Mouse (Mus musculus): ENCODE measurements around the gene Ppid. TPM values are rescaled to one million over a fixed set of nuclear protein-coding genes. Genes with fewer than 3 reads are reported as not detected.

The Ppid gene
- 246 and 268 TPM in 2 replicates for polyA plus RNA-seq (2014; fragmentation: Nextera tagmentation; extraction: Ambion mirVana)

- H3K9ac ChIP-seq (replicated peaks; ENCODE audit: low read length): peak within 1 kb of the TSS; percentile 89
- peak within 1 kb of the TSS; percentile 80 for H3K4me3 ChIP-seq (ENCODE audit: low read depth, low read length)
- DNase-seq (ENCODE audit: low spot score): peak; percentile 90
These were observed at the start of gene Ppid for GRCm38 (mm10) chr3:79590863-79591792. Gene Ppid (plus strand): TSS chr3:79591342.

GRCm38 (mm10) chr3:79542585-79542984 is 48.6 kb upstream of the Ppid start:
- Histone ChIP-seq H3K27me3 (ENCODE audit: control insufficient read depth, insufficient read depth, low read length) (no peaks in the 10 kb centered on the region), H3K9ac (replicated peaks; ENCODE audit: low read length) (no peak overlapping the region), H3K27ac (replicated peaks; ENCODE audit: low read depth, low read length) (no peak overlapping the region), H3K9me3 (replicated peaks; ENCODE audit: control insufficient read depth, low read length) (no peaks in the 10 kb centered on the region), H3K4me1 (ENCODE audit: control insufficient read depth, insufficient read depth, low read length) (no peaks in the 10 kb centered on the region), H3K36me3 (replicated peaks; ENCODE audit: control insufficient read depth, insufficient read depth, low read depth, low read length) (no peaks in the 10 kb centered on the region), H3K4me2 (ENCODE audit: low read depth, low read length) (no peak overlapping the region), H3K4me3 (ENCODE audit: low read depth, low read length) (no peak overlapping the region)
- DNase-seq (ENCODE audit: low spot score) (no peak), ATAC-seq (replicated peaks; ENCODE audit: insufficient number of reproducible peaks, low FRiP score, low TSS enrichment, low read depth) (no peak)
- WGBS: 41% methylated on average over 6 of the region's 6 CpGs

More at GRCm38 (mm10) chr3:79590863-79591792, at the start of gene Ppid:
- peak within 1 kb of the TSS; percentile 81 for H3K27ac ChIP-seq (replicated peaks; ENCODE audit: low read depth, low read length)
- H3K4me2 ChIP-seq (ENCODE audit: low read depth, low read length): peak within 1 kb of the TSS; percentile 59
- H3K36me3 ChIP-seq (replicated peaks; ENCODE audit: control insufficient read depth, insufficient read depth, low read depth, low read length): no peaks in the 10 kb centered on the region
- 3% methylated on average over 63 of the region's 63 CpGs for WGBS
- H3K27me3 ChIP-seq (ENCODE audit: control insufficient read depth, insufficient read depth, low read length): no peaks in the 10 kb centered on the region
- H3K9me3 ChIP-seq (replicated peaks; ENCODE audit: control insufficient read depth, low read length): no peaks in the 10 kb centered on the region
- peak; percentile 83 for ATAC-seq (replicated peaks; ENCODE audit: insufficient number of reproducible peaks, low FRiP score, low TSS enrichment, low read depth)
- no peaks in the 10 kb centered on the region for H3K4me1 ChIP-seq (ENCODE audit: control insufficient read depth, insufficient read depth, low read length)

GRCm38 (mm10) chr3:79548681-79549437 is 42.3 kb upstream of the Ppid start:
- H3K36me3 ChIP-seq (replicated peaks; ENCODE audit: control insufficient read depth, insufficient read depth, low read depth, low read length): no peaks in the 10 kb centered on the region
- no peak for ATAC-seq (replicated peaks; ENCODE audit: insufficient number of reproducible peaks, low FRiP score, low TSS enrichment, low read depth)
- H3K4me2 ChIP-seq (ENCODE audit: low read depth, low read length): no peak overlapping the region
- 83% methylated on average over 17 of the region's 17 CpGs for WGBS
- no peak for DNase-seq (ENCODE audit: low spot score)
- H3K9me3 ChIP-seq (replicated peaks; ENCODE audit: control insufficient read depth, low read length): no peaks in the 10 kb centered on the region
- no peak overlapping the region for H3K4me3 ChIP-seq (ENCODE audit: low read depth, low read length)
- H3K4me1 ChIP-seq (ENCODE audit: control insufficient read depth, insufficient read depth, low read length): no peaks in the 10 kb centered on the region
- no peak overlapping the region for H3K9ac ChIP-seq (replicated peaks; ENCODE audit: low read length)
- no peak overlapping the region for H3K27ac ChIP-seq (replicated peaks; ENCODE audit: low read depth, low read length)
- no peaks in the 10 kb centered on the region for H3K27me3 ChIP-seq (ENCODE audit: control insufficient read depth, insufficient read depth, low read length)

DNA sequence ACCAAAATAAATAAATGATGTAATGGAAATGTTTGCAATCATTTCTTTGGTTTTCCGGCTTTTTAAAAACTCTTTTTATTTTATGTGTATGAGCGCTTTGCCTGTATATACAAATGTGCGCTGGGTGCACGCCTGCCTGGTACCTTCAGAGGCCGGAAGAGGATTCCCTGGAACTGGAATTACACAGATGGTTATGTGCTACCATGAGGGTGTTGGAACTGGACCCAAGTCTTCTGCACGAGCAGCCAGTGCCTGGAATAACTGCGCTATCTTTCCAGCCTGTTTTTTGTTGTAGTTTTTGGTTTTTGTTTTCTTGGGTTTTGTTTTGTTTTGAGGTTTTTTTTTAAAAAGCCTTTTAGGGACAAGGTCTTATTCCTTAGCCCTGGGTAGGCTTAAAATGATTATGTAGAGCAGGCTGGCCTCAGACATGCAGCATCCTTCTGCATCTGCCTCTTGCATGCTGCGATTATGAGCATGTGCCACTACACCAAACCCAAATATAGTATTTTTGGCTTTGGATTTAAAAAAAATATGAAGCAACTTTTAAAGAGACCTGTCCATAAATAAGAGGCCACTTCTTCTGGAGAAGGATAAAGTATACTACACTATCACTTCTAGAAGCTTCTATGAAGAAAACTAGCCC is 41.3 kb upstream of the Ppid start:
- H3K27me3 ChIP-seq (ENCODE audit: control insufficient read depth, insufficient read depth, low read length): no peaks in the 10 kb centered on the region
- H3K9me3 ChIP-seq (replicated peaks; ENCODE audit: control insufficient read depth, low read length): no peaks in the 10 kb centered on the region
- WGBS: 95% methylated on average over 8 of the region's 8 CpGs
- H3K4me1 ChIP-seq (ENCODE audit: control insufficient read depth, insufficient read depth, low read length): no peaks in the 10 kb centered on the region
- DNase-seq (ENCODE audit: low spot score) (no peak), ATAC-seq (replicated peaks; ENCODE audit: insufficient number of reproducible peaks, low FRiP score, low TSS enrichment, low read depth) (no peak)
- no peaks in the 10 kb centered on the region for H3K36me3 ChIP-seq (replicated peaks; ENCODE audit: control insufficient read depth, insufficient read depth, low read depth, low read length)
- no peak overlapping the region for H3K4me3 ChIP-seq (ENCODE audit: low read depth, low read length)
- no peak overlapping the region for H3K9ac ChIP-seq (replicated peaks; ENCODE audit: low read length)
- no peak overlapping the region for H3K4me2 ChIP-seq (ENCODE audit: low read depth, low read length)
- H3K27ac ChIP-seq (replicated peaks; ENCODE audit: low read depth, low read length): no peak overlapping the region

- H3K4me1 ChIP-seq (ENCODE audit: control insufficient read depth, insufficient read depth, low read length): no peaks in the 10 kb centered on the region
- no peak overlapping the region for H3K4me2 ChIP-seq (ENCODE audit: low read depth, low read length)
- DNase-seq (ENCODE audit: low spot score) (no peak), ATAC-seq (replicated peaks; ENCODE audit: insufficient number of reproducible peaks, low FRiP score, low TSS enrichment, low read depth) (no peak)
- WGBS: 85% methylated on average over 10 of the region's 10 CpGs
- no peak overlapping the region for H3K4me3 ChIP-seq (ENCODE audit: low read depth, low read length)
- H3K27ac ChIP-seq (replicated peaks; ENCODE audit: low read depth, low read length): no peak overlapping the region
- H3K36me3 ChIP-seq (replicated peaks; ENCODE audit: control insufficient read depth, insufficient read depth, low read depth, low read length): no peaks in the 10 kb centered on the region
- H3K27me3 ChIP-seq (ENCODE audit: control insufficient read depth, insufficient read depth, low read length): no peaks in the 10 kb centered on the region
- no peaks in the 10 kb centered on the region for H3K9me3 ChIP-seq (replicated peaks; ENCODE audit: control insufficient read depth, low read length)
- no peak overlapping the region for H3K9ac ChIP-seq (replicated peaks; ENCODE audit: low read length)
These were observed 39.2 kb upstream of the Ppid start for GRCm38 (mm10) chr3:79551826-79552552.

GRCm38 (mm10) chr3:79553779-79554178 is 37.4 kb upstream of the Ppid start:
- ATAC-seq (replicated peaks; ENCODE audit: insufficient number of reproducible peaks, low FRiP score, low TSS enrichment, low read depth): no peak
- no peaks in the 10 kb centered on the region for H3K36me3 ChIP-seq (replicated peaks; ENCODE audit: control insufficient read depth, insufficient read depth, low read depth, low read length)
- no peak overlapping the region for H3K4me3 ChIP-seq (ENCODE audit: low read depth, low read length)
- H3K9ac ChIP-seq (replicated peaks; ENCODE audit: low read length): no peak overlapping the region
- no peaks in the 10 kb centered on the region for H3K9me3 ChIP-seq (replicated peaks; ENCODE audit: control insufficient read depth, low read length)
- DNase-seq (ENCODE audit: low spot score): no peak
- H3K27ac ChIP-seq (replicated peaks; ENCODE audit: low read depth, low read length): no peak overlapping the region
- no peaks in the 10 kb centered on the region for H3K27me3 ChIP-seq (ENCODE audit: control insufficient read depth, insufficient read depth, low read length)
- no peaks in the 10 kb centered on the region for H3K4me1 ChIP-seq (ENCODE audit: control insufficient read depth, insufficient read depth, low read length)
- H3K4me2 ChIP-seq (ENCODE audit: low read depth, low read length): no peak overlapping the region
- 85% methylated on average over 3 of the region's 3 CpGs for WGBS

- 92% methylated on average over 6 of the region's 6 CpGs for WGBS
These were observed 36.1 kb upstream of the Ppid start for GRCm38 (mm10) chr3:79555061-79555460.

More at GRCm38 (mm10) chr3:79555061-79555460, 36.1 kb upstream of the Ppid start:
- Histone ChIP-seq H3K4me3 (ENCODE audit: low read depth, low read length) (no peak overlapping the region), H3K9me3 (replicated peaks; ENCODE audit: control insufficient read depth, low read length) (no peaks in the 10 kb centered on the region), H3K27me3 (ENCODE audit: control insufficient read depth, insufficient read depth, low read length) (no peaks in the 10 kb centered on the region), H3K36me3 (replicated peaks; ENCODE audit: control insufficient read depth, insufficient read depth, low read depth, low read length) (no peaks in the 10 kb centered on the region), H3K9ac (replicated peaks; ENCODE audit: low read length) (no peak overlapping the region), H3K4me1 (ENCODE audit: control insufficient read depth, insufficient read depth, low read length) (no peaks in the 10 kb centered on the region), H3K4me2 (ENCODE audit: low read depth, low read length) (no peak overlapping the region), H3K27ac (replicated peaks; ENCODE audit: low read depth, low read length) (no peak overlapping the region)
- ATAC-seq (replicated peaks; ENCODE audit: insufficient number of reproducible peaks, low FRiP score, low TSS enrichment, low read depth): no peak
- DNase-seq (ENCODE audit: low spot score): no peak

Measured in embryonic facial prominence, embryonic 11.5 days (tissue).